Mouse (Mus musculus): ENCODE data around the gene Gm28269.

GRCm38 (mm10) chrX:21715293-21715692 is 29.6 kb downstream of the Gm28269 start:
- TF ChIP-seq CTCF (IDR thresholded peaks at IDR 0.05; ENCODE audit: borderline replicate concordance, insufficient read depth, low read depth, low read length) (no peak), POLR2A (IDR thresholded peaks at IDR 0.05; ENCODE audit: borderline replicate concordance, insufficient read depth, low read length) (no peak)

Data from cerebellum, adult 2 months (tissue).